Comparison of ENCODE assay signal across 21 mouse cellular contexts in the genomic region with DNA sequence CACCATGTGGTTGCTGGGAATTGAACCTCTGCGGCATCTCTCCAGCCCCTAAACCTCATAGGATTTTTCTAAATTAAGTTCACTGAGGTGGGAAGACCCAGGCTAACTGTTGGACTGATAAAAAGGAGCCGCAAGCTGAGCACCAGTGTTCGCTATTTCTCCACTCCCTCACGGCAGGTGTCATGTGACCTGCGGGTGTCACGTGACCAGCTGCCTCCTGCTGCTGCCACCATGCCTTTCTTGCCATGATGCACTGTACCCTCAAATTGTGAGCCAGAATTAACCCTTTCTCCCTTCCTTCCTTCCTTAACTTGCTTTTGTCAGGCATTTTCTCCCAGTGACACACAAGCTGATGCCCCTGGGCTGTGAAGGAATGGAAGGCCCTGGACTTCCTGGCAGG.
"Had no signal": no experiment of that assay in that cellular context is flagged by ENCODE, and none has a peak within 500 bp of the region (broad histone marks: within the 10 kb centered on the region; RNA-seq: fewer than 3 reads in every experiment).

No protein-coding gene starts in this region.

- H3K4me1 ChIP-seq: intestine, embryonic 15.5 days; limb, embryonic 15.5 days; lung, embryonic 15.5 days; neural tube, embryonic 12.5 days; stomach, embryonic 15.5 days had no signal

- H3K9ac ChIP-seq: intestine, embryonic 15.5 days; kidney, embryonic 15.5 days; limb, embryonic 12.5 days; limb, embryonic 15.5 days; liver, embryonic 14.5 days; liver, postnatal 0 days; lung, embryonic 15.5 days; neural tube, embryonic 12.5 days; stomach, embryonic 15.5 days had no signal

- H3K27me3 ChIP-seq: intestine, embryonic 15.5 days; kidney, embryonic 15.5 days; limb, embryonic 12.5 days; limb, embryonic 15.5 days; lung, embryonic 15.5 days; neural tube, embryonic 12.5 days; stomach, embryonic 15.5 days had no signal

- H3K36me3 ChIP-seq: intestine, embryonic 15.5 days; kidney, embryonic 15.5 days; limb, embryonic 12.5 days; limb, embryonic 15.5 days; lung, embryonic 15.5 days; neural tube, embryonic 12.5 days; stomach, embryonic 15.5 days had no signal

- H3K9me3 ChIP-seq: intestine, embryonic 15.5 days; kidney, embryonic 15.5 days; limb, embryonic 12.5 days; limb, embryonic 15.5 days; lung, embryonic 15.5 days; neural tube, embryonic 12.5 days; stomach, embryonic 15.5 days had no signal

- DNase-seq: kidney, adult 11 months; kidney, adult 8-10 months; kidney, postnatal 10 days; kidney, postnatal 36 days; liver, postnatal 0 days; lung, postnatal 10 days; lung, postnatal 4 days; midbrain, embryonic 14.5 days; retina, postnatal 1 day; right cerebral cortex, postnatal 25 days; spleen, adult 18-20 months; thymus, adult 2 months; thymus, postnatal 25 days had no signal

- H3K27ac ChIP-seq: intestine, embryonic 15.5 days; kidney, embryonic 15.5 days; limb, embryonic 12.5 days; limb, embryonic 15.5 days; liver, embryonic 14.5 days; lung, embryonic 15.5 days; neural tube, embryonic 12.5 days; stomach, embryonic 15.5 days had no signal

- ATAC-seq: intestine, embryonic 15.5 days; liver, postnatal 0 days had no signal

- H3K4me3 ChIP-seq: intestine, embryonic 15.5 days; kidney, embryonic 15.5 days; limb, embryonic 12.5 days; limb, embryonic 15.5 days; lung, embryonic 15.5 days; neural tube, embryonic 12.5 days; stomach, embryonic 15.5 days had no signal
